Mouse (Mus musculus): ENCODE measurements around the gene Tent4b.

DNA sequence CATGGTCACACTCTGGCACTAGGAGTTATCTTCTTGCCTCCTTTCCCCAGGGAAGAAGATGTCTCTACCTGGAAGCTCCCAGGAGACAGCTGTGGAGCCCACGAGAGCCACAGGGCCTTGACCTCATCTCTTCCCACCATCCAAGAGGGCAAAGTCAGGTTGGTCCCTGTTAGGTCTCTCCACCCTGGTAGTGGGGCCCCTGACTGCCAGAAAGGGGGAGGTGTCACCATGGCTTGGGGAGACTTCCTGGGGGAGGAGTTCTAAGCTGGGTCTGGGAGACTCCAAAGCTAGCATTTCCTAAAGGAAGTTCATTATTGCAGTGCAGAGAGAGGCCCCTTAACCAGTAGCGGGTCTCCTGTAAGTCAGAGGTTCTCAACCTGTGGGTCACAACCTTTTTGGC lies 96.0 kb downstream of the Tent4b start:
- TF ChIP-seq CTCF (conservative IDR thresholded peaks at IDR 0.05; ENCODE audit: low read length) = no peak
- TF ChIP-seq NANOG (IDR thresholded peaks at IDR 0.05; ENCODE audit: borderline replicate concordance, low read length) = no peak
